Mouse (Mus musculus): Measurements from ENCODE around the gene Zbtb20.

The Zbtb20 gene

DNA sequence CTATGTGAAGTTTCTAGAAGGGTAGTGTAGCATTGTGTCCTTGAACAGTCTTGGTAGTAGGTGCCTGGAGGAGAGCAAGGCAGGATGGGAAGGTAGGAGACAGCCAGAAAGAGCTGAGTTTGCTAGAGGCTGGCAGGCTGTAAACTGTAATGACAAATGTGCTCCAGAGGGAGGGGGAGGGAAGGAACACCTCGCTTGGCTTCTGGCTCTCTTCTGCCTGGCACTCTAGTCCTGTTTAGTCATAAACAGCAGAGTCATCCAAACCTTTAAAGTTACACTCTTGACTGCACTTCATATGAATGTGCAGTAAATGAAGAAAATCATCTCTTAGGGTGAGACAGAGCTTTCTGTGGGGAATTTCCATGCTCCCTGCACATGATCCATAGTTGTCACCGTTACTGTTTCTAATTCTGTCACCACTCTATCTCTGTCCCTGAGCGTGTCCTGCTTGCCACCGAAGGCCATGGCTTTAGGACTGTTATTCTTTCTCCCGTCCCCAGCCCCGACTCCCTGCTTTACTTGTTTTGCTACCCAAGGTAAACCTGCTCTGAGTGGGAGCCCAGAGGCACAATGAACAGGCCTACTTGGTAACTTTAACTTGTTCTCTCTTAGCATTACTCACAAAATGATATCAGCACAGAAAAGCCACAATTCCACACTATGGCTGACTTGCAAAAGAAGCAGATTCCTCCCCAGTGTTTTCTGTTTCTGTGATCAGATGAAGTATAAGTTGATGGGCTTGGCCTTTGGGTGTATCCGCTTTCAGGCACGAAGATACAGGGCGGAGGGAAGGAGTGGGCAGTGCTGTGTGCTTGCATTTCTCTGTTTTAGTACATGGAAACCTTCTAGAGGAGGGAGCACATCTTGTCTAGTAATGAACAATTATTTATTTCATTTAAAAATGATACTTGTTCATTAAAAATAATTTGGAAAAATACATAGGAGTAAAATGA, 427.8 kb downstream of the Zbtb20 start:
- no peak for DNase-seq

GRCm38 (mm10) chr16:43309968-43310431, 434.3 kb downstream of the Zbtb20 start:
- no peak for DNase-seq

DNA sequence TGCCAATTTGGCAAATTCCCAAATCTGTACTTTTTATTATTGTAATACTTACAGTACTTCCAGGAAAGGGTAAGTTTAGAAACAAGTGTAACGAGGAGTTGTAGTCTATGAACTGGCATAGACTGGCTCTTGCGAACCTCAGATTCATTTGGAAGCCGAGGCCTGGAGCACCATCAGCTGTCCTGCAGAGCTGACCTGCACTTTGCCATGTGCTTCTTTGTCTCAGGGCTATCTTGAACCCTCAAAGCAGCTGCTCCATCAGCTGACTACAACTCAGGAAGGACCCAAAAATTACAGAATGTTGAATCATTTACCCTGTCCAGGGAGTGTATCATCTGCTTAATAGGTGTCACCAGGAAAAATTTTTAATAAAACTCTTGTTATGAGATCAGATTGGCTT, 448.3 kb downstream of the Zbtb20 start:
- no peak for DNase-seq

- DNase-seq: no peak
Observed at GRCm38 (mm10) chr16:43328221-43328620, 452.5 kb downstream of the Zbtb20 start.

DNA sequence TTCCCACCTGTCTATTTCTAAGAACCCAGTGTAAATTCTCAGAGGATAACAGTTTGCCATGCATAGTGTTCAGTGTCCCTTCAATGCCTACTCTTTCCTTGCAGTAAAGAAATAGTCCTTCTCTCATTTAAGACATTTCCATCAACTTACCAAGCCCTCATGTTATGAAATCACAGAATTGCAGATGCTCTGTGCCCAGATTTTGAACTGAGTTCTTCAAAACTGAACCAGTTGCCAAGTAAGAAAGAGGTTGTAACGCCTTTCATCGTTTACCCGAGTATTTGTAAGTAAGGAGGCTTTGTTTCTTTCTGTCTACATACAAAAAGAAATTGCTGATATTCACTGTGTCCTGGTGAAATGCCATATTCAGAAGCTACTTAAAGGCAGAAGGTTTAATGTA, 454.5 kb downstream of the Zbtb20 start:
- DNase-seq: no peak

DNA sequence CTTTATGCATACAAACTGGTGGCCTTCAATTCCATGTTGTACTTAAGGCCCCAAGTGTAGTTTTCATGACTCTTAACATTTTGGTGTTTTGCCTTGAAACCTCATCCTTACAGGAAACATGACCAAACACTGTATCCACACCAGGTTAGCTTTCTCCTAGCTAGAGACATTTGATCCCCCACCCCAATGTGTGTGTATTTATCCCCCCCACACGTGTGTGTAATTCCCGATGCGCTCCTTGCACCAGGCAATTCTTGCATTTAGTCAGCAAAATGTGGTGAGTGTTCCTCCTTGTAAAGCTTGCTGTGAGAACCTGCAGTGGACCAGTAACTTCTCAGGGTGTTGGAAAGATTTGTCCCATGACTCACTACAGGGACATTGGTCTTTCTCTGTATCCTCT, 455.8 kb downstream of the Zbtb20 start:
- DNase-seq: no peak

GRCm38 (mm10) chr16:43332734-43333133, 457.1 kb downstream of the Zbtb20 start:
- DNase-seq: no peak

- DNase-seq: no peak
Observed at GRCm38 (mm10) chr16:43333265-43333664, 457.6 kb downstream of the Zbtb20 start.

- no peak for DNase-seq
Observed at GRCm38 (mm10) chr16:43334411-43335150, 458.9 kb downstream of the Zbtb20 start.

GRCm38 (mm10) chr16:43335151-43335823, 459.6 kb downstream of the Zbtb20 start:
- DNase-seq: no peak

GRCm38 (mm10) chr16:43335824-43336215, 460.1 kb downstream of the Zbtb20 start:
- no peak for DNase-seq

DNA sequence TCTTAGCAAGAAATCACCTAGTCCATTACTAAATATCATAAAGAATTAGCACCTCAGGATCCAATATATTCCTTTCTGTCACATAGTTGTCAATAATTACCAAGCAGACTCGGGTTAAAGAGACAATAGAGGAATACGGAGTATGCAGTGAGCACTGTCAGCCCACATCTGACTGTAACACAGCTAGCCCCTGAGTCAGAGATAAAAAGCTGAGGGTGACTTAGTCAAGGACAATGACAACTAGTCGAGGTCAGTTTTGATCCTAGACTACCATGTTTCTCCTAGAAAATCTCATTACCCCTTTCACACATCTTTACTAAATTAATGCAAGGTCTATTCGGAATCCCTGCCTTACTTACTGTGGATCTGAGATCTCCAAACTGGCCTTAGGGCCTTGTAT, 465.0 kb downstream of the Zbtb20 start:
- no peak for DNase-seq

- DNase-seq: no peak
Observed at GRCm38 (mm10) chr16:43341916-43342455, 466.3 kb downstream of the Zbtb20 start.

GRCm38 (mm10) chr16:43346094-43346493, 470.4 kb downstream of the Zbtb20 start:
- no peak for DNase-seq

DNA sequence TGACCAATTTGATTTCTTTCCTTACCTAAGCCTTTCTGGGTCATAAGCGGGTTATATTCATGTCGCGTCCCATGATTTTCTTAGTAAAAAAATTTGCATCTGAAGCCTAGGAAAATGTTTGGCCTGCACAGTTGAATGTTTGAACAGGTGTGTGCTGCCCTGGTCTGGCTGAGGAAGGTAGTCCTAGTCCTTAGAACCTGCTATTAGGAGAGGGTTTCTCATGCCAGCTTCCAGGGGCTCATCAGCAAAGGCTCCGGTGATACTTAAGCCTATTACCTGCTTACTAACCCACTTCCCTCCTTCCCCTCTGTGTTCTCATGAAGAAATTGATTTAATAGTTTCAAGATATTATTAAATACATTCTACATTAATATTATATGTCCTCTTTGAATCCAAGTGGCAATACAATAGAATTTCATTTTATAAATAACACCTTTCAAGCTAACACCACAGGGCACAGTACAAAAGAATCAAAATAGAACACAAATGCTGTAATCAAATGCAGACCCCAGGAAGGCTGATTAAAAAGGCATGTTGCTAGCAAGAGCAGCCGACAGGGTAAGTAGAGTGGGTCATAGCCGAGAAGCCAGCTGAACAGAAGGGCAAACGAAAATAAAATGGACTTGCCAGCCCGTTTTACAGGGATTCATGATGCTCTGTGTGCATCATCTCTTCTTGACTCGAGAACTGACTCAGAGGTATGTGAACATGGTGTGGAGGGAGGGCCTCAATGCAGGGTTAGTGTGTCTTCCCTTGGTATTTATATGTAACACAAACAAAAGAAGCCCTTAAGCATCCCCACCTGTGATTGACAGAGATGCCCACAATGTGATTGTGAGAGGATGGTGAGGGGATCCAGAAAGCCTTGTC, 480.3 kb downstream of the Zbtb20 start:
- DNase-seq: no peak

DNA sequence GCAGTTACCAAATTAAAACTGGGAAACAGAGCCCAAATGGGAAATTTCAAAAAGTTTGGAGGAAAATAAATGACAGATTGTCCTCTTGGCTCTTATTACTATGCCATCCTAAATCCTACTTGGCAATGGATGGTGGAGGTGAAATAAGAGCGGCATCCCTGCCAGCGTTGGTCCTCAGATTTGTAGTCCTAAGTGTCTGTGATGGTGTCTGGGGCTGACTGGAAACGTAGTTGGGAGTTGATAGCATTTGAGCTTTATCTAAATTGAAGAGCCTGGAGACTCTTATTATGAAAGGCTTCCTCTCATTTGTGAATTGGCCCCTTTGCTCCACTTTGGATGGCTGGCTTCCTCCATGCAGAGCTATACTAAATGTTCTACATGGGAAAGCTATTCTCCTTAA, 483.9 kb downstream of the Zbtb20 start:
- DNase-seq: no peak

- DNase-seq: no peak
Observed at GRCm38 (mm10) chr16:43360112-43360511, 484.4 kb downstream of the Zbtb20 start.

GRCm38 (mm10) chr16:43360838-43361480, 485.3 kb downstream of the Zbtb20 start:
- DNase-seq: no peak

- DNase-seq: no peak
Observed at GRCm38 (mm10) chr16:43362651-43363300, 487.1 kb downstream of the Zbtb20 start.

GRCm38 (mm10) chr16:43363316-43363715, 487.6 kb downstream of the Zbtb20 start:
- DNase-seq: no peak
